ENCODE assay signal across 8 mouse cellular contexts in the genomic region with DNA sequence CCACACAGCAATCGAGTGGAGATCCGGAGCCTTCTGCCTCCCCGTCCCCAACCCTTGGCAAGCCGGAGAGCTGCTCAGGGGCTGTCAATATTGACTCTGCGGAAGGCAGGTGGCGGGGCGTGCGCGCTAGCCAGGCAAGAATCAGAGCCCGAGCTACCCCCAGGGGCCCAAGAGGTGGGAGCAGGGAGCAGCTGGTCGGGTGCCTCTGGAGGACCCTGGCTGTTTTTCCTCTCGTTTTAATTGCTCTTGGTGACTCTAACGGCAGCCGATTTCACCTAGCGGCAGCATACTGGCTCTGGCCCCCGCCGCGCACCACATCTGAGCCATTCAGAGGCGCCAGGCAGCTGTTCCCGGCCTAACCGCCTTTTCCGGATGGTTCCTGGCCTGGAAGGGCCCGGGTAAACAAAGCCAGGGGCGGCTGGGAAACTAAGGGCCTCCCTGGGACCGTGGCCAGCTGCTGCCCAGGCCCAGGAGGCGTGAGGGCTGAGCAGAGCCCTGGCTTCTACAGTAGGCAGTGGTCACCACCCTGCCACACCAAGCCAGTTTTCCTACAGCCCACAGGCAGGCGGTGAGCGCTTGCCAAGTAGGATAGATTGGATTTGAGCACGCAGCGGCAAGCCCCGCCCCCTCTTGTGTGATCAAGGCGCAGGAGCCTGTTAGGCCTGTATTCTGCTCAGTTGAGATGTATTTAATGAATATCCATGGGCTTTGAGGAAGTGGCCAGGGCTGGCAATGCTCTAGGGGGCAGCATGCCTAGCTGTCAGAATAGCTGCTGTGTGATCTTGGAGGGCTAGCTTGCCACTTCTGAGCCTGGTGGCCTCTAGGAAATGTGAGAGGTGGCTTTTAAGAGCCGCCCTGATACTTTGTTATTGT.
DNase-seq lines count a peak whose midpoint lies in the region; ATAC-seq and TF ChIP-seq lines count a peak whose summit lies in the region.

No protein-coding gene starts in this region.

- 2% methylated on average over 33 of the region's 33 CpGs for WGBS in forebrain, embryonic 14.5 days

- peak; percentile 85 for DNase-seq in ES-CJ7 (ENCODE audit: low read depth, low spot score)
- DNase-seq in brain, embryonic 18.5 days (ENCODE audit: low read depth, low spot score), result peak; percentile 72
- DNase-seq in forebrain, embryonic 14.5 days (ENCODE audit: low spot score), result peak; percentile 96
- peak; percentile 76 for DNase-seq in heart, postnatal 25 days (ENCODE audit: low spot score)
- DNase-seq in layer of hippocampus, adult 2 months (ENCODE audit: low spot score in 2 of 2), result peak; percentile 53 to 66
- peak; percentile 93 for DNase-seq in lung, postnatal 10 days
- peak; percentile 95 for DNase-seq in retina, postnatal 1 day
- peak; percentile 77 for DNase-seq in urinary bladder, postnatal 25 days (ENCODE audit: low spot score)

- ATAC-seq in forebrain, embryonic 14.5 days, result peak; percentile 88

- H3K27ac ChIP-seq in forebrain, embryonic 14.5 days (ENCODE audit: low read depth, low read length), result peak overlapping the region; percentile 97
- peak overlapping the region; percentile 87 for H3K27ac ChIP-seq in layer of hippocampus, adult 2 months

- peak; percentile 64 for TF ChIP-seq CTCF in layer of hippocampus, adult 2 months (conservative IDR thresholded peaks at IDR 0.05)

- peak overlapping the region; percentile 50 for H3K9ac ChIP-seq in forebrain, embryonic 14.5 days (ENCODE audit: low read length)

- no peak overlapping the region for H3K4me3 ChIP-seq in forebrain, embryonic 14.5 days (ENCODE audit: low read depth, low read length)
- H3K4me3 ChIP-seq in layer of hippocampus, adult 2 months, result peak overlapping the region; percentile 19; the same call in 1 of the 2 replicates

- peaks cover 69% of the 10 kb centered on the region for H3K4me1 ChIP-seq in forebrain, embryonic 14.5 days (ENCODE audit: control insufficient read depth, insufficient read depth, low read length)

- intact Hi-C loops in heart, postnatal 25 days (cut with DNase I), result loop anchor here (5.0 kb wide), 1 partner anchor 71 kb away; no protein-coding TSS in a partner anchor

- H3K4me2 ChIP-seq in forebrain, embryonic 14.5 days (ENCODE audit: low read length), result peak overlapping the region; percentile 34

- no peaks in the 10 kb centered on the region for H3K27me3 ChIP-seq in forebrain, embryonic 14.5 days (replicated peaks; ENCODE audit: control insufficient read depth, insufficient read depth, low read length)

- no peaks in the 10 kb centered on the region for H3K36me3 ChIP-seq in forebrain, embryonic 14.5 days (ENCODE audit: control insufficient read depth, insufficient read depth, low read length)

- H3K9me3 ChIP-seq in forebrain, embryonic 14.5 days (replicated peaks; ENCODE audit: control insufficient read depth, low read length), result no peaks in the 10 kb centered on the region
